Mouse (Mus musculus): ENCODE data around the gene Hsd11b2.

GRCm38 (mm10) chr8:105473816-105474606, 44.5 kb upstream of the Hsd11b2 start:
- no peak for TF ChIP-seq POLR2A (IDR thresholded peaks at IDR 0.05; ENCODE audit: borderline replicate concordance, extremely low read depth, low read depth, low read length)
- TF ChIP-seq CTCF (IDR thresholded peaks at IDR 0.05; ENCODE audit: insufficient read depth, low read length): no peak
